Mouse (Mus musculus): Measurements from ENCODE around the gene F2r. TPM values are rescaled to one million over a fixed set of nuclear protein-coding genes. Genes with fewer than 3 reads are reported as not detected.

F2r gene
- total and polyA plus RNA-seq, 3 experiments, result 0.02 TPM; not detected in 2

DNA sequence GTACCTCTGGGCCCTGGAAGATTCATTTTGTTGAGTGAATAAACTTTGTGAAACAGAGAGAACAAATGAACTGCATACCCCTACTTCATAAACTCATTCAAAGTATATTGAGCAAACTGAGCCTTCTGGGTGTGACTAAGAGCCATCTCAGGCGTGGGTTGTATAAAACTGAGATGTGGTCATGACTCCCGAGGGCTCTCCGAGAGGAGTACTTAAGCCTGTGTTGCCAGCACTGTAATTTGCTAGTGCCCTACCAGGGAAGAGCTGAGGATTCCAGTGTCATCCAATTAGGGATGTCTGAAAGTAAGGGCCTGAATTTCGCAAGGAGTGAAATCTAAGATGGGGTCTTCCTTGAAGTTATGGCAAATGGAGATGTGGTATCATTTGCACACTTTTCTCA is 30.7 kb downstream of the F2r start:
- Histone ChIP-seq H3K36me3 (replicated peaks) (no peaks in the 10 kb centered on the region), H3K27me3 (ENCODE audit: insufficient read depth, low read length) (peaks cover 66% of the 10 kb centered on the region), H3K9me3 (replicated peaks) (no peaks in the 10 kb centered on the region), H3K4me3 (ENCODE audit: low read depth, low read length) (no peak overlapping the region), H3K4me1 (ENCODE audit: insufficient read depth, low read depth, low read length) (peaks cover 5% of the 10 kb centered on the region)
- TF ChIP-seq TAL1 (conservative IDR thresholded peaks at IDR 0.05; ENCODE audit: low read depth, low read length) (no peak), CTCF (IDR thresholded peaks at IDR 0.05; ENCODE audit: low read depth, low read length) (no peak), POLR2AphosphoS5 (IDR thresholded peaks at IDR 0.05; ENCODE audit: insufficient replicate concordance, low read depth, low read length) (no peak), GATA2 (IDR thresholded peaks at IDR 0.05; ENCODE audit: borderline replicate concordance, low read depth, low read length) (no peak), GATA1 (IDR thresholded peaks at IDR 0.05; ENCODE audit: borderline replicate concordance, low read length) (no peak)
- DNase-seq (ENCODE audit: low spot score), result no peak
- ATAC-seq (ENCODE audit: extremely low read depth, insufficient number of reproducible peaks, low FRiP score, poor library complexity, severe bottlenecking), result no peak

GRCm38 (mm10) chr13:95584898-95585297 is 33.4 kb downstream of the F2r start:
- peaks cover 3% of the 10 kb centered on the region for H3K4me1 ChIP-seq (ENCODE audit: insufficient read depth, low read depth, low read length)
- no peak for DNase-seq (ENCODE audit: low spot score)
- no peaks in the 10 kb centered on the region for H3K36me3 ChIP-seq (replicated peaks)
- no peak overlapping the region for H3K4me3 ChIP-seq (ENCODE audit: low read depth, low read length)
- no peaks in the 10 kb centered on the region for H3K9me3 ChIP-seq (replicated peaks)
- H3K27me3 ChIP-seq (ENCODE audit: insufficient read depth, low read length), result peaks cover 54% of the 10 kb centered on the region
- no peak for ATAC-seq (ENCODE audit: extremely low read depth, insufficient number of reproducible peaks, low FRiP score, poor library complexity, severe bottlenecking)
- no peak for TF ChIP-seq CTCF (IDR thresholded peaks at IDR 0.05; ENCODE audit: low read depth, low read length)
- TF ChIP-seq POLR2AphosphoS5 (IDR thresholded peaks at IDR 0.05; ENCODE audit: insufficient replicate concordance, low read depth, low read length), result no peak
- no peak for TF ChIP-seq TAL1 (conservative IDR thresholded peaks at IDR 0.05; ENCODE audit: low read depth, low read length)
- TF ChIP-seq GATA2 (IDR thresholded peaks at IDR 0.05; ENCODE audit: borderline replicate concordance, low read depth, low read length), result no peak
- TF ChIP-seq GATA1 (IDR thresholded peaks at IDR 0.05; ENCODE audit: borderline replicate concordance, low read length), result no peak

GRCm38 (mm10) chr13:95583237-95584189 is 34.8 kb downstream of the F2r start:
- TF ChIP-seq CTCF (IDR thresholded peaks at IDR 0.05; ENCODE audit: low read depth, low read length), result no peak
- no peak for TF ChIP-seq POLR2AphosphoS5 (IDR thresholded peaks at IDR 0.05; ENCODE audit: insufficient replicate concordance, low read depth, low read length)
- no peak for TF ChIP-seq TAL1 (conservative IDR thresholded peaks at IDR 0.05; ENCODE audit: low read depth, low read length)
- TF ChIP-seq GATA1 (IDR thresholded peaks at IDR 0.05; ENCODE audit: borderline replicate concordance, low read length), result no peak
- TF ChIP-seq GATA2 (IDR thresholded peaks at IDR 0.05; ENCODE audit: borderline replicate concordance, low read depth, low read length), result no peak
- DNase-seq (ENCODE audit: low spot score), result no peak
- H3K9me3 ChIP-seq (replicated peaks), result no peaks in the 10 kb centered on the region
- peaks cover 43% of the 10 kb centered on the region for H3K27me3 ChIP-seq (ENCODE audit: insufficient read depth, low read length)
- no peak overlapping the region for H3K4me3 ChIP-seq (ENCODE audit: low read depth, low read length)
- no peaks in the 10 kb centered on the region for H3K36me3 ChIP-seq (replicated peaks)
- no peak for ATAC-seq (ENCODE audit: extremely low read depth, insufficient number of reproducible peaks, low FRiP score, poor library complexity, severe bottlenecking)
- no peaks in the 10 kb centered on the region; the same call in none of the 2 replicates for H3K4me1 ChIP-seq (ENCODE audit: insufficient read depth, low read depth, low read length)

DNA sequence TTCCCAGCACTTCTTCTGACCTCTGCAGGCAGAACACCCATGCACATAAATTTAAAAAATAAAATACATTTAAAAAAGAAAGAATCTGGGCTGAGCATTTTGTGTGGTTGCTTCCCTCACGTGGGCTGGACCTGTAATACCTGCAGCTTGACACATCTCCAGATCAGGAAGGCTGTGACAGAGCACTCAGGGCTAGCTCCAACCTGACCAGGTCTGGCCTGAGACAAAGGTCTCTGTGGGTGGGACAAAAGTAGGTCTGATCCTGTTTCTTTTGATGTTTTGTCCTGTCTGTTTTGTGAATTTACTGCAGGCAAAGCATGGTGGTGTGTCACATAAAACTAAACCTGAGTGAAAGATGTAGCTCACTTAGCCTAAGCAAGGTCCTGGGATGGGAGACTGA is 36.4 kb downstream of the F2r start:
- Histone ChIP-seq H3K27me3 (ENCODE audit: insufficient read depth, low read length) (peaks cover 36% of the 10 kb centered on the region), H3K4me3 (ENCODE audit: low read depth, low read length) (no peak overlapping the region), H3K9me3 (replicated peaks) (no peaks in the 10 kb centered on the region), H3K4me1 (ENCODE audit: insufficient read depth, low read depth, low read length) (no peaks in the 10 kb centered on the region; the same call in none of the 2 replicates), H3K36me3 (replicated peaks) (no peaks in the 10 kb centered on the region)
- TF ChIP-seq POLR2AphosphoS5 (IDR thresholded peaks at IDR 0.05; ENCODE audit: insufficient replicate concordance, low read depth, low read length) (no peak), GATA2 (IDR thresholded peaks at IDR 0.05; ENCODE audit: borderline replicate concordance, low read depth, low read length) (no peak), TAL1 (conservative IDR thresholded peaks at IDR 0.05; ENCODE audit: low read depth, low read length) (no peak), GATA1 (IDR thresholded peaks at IDR 0.05; ENCODE audit: borderline replicate concordance, low read length) (no peak), CTCF (IDR thresholded peaks at IDR 0.05; ENCODE audit: low read depth, low read length) (no peak)
- DNase-seq (ENCODE audit: low spot score) (no peak), ATAC-seq (ENCODE audit: extremely low read depth, insufficient number of reproducible peaks, low FRiP score, poor library complexity, severe bottlenecking) (no peak)

DNA sequence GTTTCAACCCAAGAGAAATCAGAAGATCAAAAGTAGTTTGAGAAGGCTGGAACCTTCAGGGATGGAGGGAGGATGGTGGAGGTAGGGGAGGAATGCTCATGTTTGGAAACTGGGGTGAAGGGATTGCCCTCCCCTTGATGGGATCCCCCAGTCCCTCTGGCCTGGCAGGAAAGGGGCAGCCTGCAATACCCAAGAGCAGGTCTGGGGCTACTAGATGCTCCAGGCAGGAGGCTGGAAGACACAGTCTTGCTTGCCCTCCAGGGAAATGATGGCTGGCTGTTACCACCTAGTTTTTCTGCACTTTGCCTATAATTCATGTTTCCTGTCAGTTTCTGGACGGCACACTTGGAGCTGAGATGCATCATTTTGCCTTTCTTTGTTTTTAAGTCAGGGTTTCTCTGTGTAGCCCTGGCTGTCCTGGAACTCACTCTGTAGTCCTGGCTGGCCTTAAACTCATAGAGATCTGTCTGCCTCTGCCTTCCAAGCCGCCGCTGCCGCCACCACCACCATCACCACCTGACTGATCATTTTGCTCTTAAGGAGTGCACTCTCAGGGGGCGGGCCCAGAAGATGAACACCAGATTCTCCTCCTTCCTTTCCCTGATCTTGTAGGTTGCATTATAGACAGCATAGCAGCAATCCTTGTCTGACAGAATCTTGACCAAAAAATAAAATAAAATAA is 40.1 kb downstream of the F2r start:
- DNase-seq (ENCODE audit: low spot score), result no peak

DNA sequence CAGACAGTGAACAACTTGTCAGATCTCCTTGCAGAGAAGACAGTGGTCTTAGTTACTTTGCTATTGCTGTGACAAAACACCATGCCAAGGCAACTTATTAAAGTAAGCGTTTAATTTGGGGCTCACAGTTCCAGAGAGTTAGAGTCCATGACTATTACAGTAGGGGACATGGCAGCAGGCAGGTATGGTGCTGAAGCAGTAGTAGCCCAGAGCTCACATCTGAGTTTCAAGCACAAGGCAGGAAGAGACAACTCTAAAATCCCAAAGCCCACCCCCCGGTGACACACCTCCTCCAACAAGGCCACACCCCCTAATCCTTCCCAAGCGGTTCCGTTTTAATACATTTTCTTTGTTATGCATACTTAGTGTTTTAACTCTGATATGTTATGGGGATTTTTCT is 47.4 kb downstream of the F2r start:
- H3K4me1 ChIP-seq (ENCODE audit: insufficient read depth, low read depth, low read length), result peaks cover 6% of the 10 kb centered on the region
- no peak for ATAC-seq (ENCODE audit: extremely low read depth, insufficient number of reproducible peaks, low FRiP score, poor library complexity, severe bottlenecking)
- 0 out of 2 replicates have a peak, but pooled peaks cover 4% of the 10 kb centered on the region for H3K9me3 ChIP-seq (replicated peaks)
- TF ChIP-seq GATA1 (IDR thresholded peaks at IDR 0.05; ENCODE audit: borderline replicate concordance, low read length) (no peak), TAL1 (conservative IDR thresholded peaks at IDR 0.05; ENCODE audit: low read depth, low read length) (no peak), POLR2AphosphoS5 (IDR thresholded peaks at IDR 0.05; ENCODE audit: insufficient replicate concordance, low read depth, low read length) (no peak), CTCF (IDR thresholded peaks at IDR 0.05; ENCODE audit: low read depth, low read length) (no peak), GATA2 (IDR thresholded peaks at IDR 0.05; ENCODE audit: borderline replicate concordance, low read depth, low read length) (no peak)
- no peak for DNase-seq (ENCODE audit: low spot score)
- no peak overlapping the region for H3K4me3 ChIP-seq (ENCODE audit: low read depth, low read length)
- no peaks in the 10 kb centered on the region for H3K36me3 ChIP-seq (replicated peaks)
- peaks cover 7% of the 10 kb centered on the region for H3K27me3 ChIP-seq (ENCODE audit: insufficient read depth, low read length)

More for the DNA sequence above, 40.1 kb downstream of the F2r start:
- H3K4me1 ChIP-seq (ENCODE audit: insufficient read depth, low read depth, low read length), result no peaks in the 10 kb centered on the region
- TF ChIP-seq TAL1 (conservative IDR thresholded peaks at IDR 0.05; ENCODE audit: low read depth, low read length), result no peak
- TF ChIP-seq GATA2 (IDR thresholded peaks at IDR 0.05; ENCODE audit: borderline replicate concordance, low read depth, low read length), result no peak
- no peak for TF ChIP-seq POLR2AphosphoS5 (IDR thresholded peaks at IDR 0.05; ENCODE audit: insufficient replicate concordance, low read depth, low read length)
- TF ChIP-seq GATA1 (IDR thresholded peaks at IDR 0.05; ENCODE audit: borderline replicate concordance, low read length), result no peak
- no peak for TF ChIP-seq CTCF (IDR thresholded peaks at IDR 0.05; ENCODE audit: low read depth, low read length)
- H3K9me3 ChIP-seq (replicated peaks), result no peaks in the 10 kb centered on the region
- H3K27me3 ChIP-seq (ENCODE audit: insufficient read depth, low read length), result peaks cover 19% of the 10 kb centered on the region
- ATAC-seq (ENCODE audit: extremely low read depth, insufficient number of reproducible peaks, low FRiP score, poor library complexity, severe bottlenecking), result no peak
- H3K36me3 ChIP-seq (replicated peaks), result no peaks in the 10 kb centered on the region
- no peak overlapping the region for H3K4me3 ChIP-seq (ENCODE audit: low read depth, low read length)
